Mouse (Mus musculus): ENCODE results near the gene Gm43064.
A peak's percentile ranks its signal among the peaks of the same experiment; 100 is the strongest.
"Not testable (repeated sequence)": the region's sequence is repeated elsewhere in the genome, so short reads cannot be mapped to it uniquely, and the experiment has no call there.

Gene Gm43064

DNA sequence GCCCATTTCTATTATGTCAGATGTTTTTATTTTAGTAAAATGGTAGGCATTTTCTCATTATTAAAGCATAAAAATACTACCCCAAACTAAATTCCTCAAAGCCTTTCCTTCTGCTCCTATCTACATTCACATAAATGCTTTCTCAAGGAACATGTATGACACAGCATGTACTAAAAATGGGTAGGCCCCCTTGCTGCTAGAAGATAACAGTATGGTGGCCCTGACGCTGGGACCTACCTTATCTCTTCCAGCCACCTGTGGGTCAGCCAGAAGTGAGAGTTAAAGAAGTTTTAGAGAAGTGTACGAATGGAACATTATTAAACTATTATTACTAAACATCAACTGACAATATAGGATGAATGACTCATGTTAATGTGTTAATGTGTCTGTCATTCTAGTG lies 9.9 kb upstream of the Gm43064 start:
- no peak for DNase-seq (ENCODE audit: low spot score in 2 of 2)

DNA sequence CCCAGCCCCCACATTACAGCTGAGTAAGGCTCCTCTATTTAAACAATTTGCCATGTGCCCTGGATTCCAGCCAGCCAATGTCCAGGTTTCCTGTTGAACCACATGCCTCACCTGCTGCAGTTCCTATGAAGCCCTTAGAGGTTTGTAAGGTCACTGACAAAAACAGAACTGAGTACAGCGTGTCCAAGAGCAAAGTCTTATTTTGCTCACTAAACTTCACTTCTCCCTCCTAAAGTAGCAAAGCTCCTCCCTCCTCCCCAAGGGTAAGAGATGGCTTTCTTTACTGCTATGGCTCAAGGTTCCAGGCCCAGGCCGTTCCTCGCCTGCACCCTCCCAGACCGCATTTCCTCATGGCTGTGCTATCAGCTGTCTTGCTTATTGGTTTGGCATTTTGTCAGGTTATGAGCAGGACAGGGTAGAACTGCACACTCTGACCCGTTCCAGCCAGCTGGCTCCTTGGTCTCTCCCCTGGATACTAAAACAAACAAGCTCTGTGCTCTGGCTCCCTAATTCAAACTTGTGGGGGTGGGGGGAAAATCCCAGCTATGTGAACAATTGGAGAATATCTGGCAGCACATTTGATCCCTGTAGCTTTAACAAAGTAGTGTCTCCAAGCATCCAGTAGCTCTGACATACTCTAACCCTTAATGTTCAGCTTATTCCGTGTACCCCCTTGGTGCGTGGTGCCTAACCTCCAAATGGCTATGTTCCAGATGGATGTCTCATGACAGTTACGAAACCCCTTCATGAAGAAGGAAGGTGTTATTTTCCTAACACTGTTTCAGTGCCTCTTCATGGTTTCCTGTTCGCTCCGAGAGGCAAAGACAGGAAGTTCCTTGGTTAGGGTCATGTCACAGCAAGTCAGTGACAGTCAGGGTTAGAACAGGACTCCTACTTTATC lies 7.5 kb upstream of the Gm43064 start:
- DNase-seq (ENCODE audit: low spot score in 2 of 2), result peak; percentile 12 to 53

DNA sequence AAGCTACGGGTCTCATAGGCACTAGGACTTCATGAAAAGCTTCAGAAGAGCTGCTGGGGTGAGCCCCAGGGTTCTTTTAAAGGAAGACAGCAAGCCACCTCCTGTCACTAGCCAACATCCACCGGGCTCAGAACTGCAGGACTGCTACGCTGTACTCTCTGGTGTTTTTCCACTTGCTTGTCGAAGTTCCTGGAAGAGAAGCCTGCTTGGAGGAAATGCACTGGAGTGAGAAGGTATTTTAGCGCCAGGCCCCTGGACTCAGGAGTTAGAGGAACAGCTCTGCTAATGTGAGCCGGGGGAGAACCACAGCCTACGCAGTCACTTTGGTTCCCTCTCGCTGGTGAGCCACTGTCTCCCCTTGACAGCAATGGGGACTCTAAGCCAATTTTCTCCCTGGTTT lies 6.5 kb upstream of the Gm43064 start:
- DNase-seq (ENCODE audit: low spot score in 2 of 2), result no peak

DNA sequence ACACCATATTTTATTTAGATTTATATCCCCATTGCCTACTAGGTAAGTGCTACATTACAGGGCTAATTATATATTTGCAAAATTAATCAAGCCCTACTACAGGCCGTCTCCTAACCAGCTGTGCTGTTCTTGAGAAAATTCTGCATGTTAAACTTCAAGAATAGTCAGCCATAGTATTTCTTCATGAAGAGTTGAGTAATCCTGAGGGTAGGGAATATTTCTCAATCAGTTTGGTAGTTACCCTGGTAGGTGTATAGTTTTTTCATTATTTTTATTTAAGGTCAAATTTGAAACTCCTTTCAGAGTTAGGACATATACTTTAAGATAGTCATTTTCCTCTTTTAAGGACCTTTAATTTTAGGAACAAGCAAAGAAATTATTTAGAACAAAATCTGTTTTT lies 3.7 kb upstream of the Gm43064 start:
- DNase-seq (ENCODE audit: low spot score in 2 of 2), result no peak

DNA sequence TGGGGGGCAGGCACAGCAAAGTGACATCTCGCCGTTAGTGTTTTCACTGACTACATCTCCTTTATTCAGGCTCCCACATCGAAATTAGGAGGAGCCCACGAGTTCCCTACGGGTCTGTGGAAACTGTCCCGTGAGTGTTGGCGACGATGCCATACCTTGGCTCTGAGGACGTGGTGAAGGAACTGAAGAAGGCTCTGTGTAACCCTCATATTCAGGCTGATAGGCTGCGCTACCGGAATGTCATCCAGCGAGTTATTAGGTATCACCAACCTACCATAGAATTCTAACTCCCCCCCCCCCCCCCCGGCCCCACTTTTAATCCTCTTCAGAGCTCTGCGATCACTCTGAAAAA lies 402 bp downstream of the Gm43064 start:
- DNase-seq (ENCODE audit: low spot score in 2 of 2), result no peak

DNA sequence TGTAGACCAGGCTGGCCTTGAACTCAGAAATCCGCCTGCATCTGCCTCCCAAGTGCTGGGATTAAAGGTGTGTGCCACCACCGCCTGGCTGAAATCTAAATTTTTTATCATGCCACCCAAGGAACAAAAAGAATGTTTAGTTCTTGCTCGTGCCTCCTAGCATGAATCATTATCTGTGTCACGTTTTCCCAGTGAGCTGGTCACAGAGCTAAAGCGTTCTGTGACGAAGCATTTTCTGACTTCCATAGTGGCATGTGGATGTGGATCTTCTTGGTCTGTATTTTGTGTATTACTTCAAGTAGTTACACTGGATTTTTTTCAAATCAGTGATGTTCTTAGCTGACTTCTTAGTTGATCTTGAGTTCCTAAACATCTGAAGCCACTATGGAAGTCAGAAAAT lies 1.6 kb downstream of the Gm43064 start:
- DNase-seq (ENCODE audit: low spot score in 2 of 2), result no peak

DNA sequence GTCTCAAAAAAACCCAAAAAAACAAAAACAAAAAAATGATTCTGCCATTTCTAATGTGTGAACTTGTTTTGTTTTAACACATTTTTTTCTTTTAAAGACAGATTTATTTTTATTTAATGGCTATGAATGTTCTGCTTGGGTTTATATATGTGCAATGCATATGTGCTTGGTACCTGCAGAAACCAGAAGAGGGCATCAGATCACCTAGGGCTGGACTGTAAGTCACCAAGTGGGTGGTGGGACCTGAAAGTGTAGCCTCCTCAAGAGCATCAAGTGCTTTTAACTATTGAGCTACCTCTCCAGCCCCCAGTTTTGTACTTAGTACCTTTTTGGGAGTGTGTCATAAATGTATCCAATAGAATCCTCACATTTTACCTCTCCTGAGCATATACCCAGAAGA lies 18.2 kb downstream of the Gm43064 start:
- DNase-seq (ENCODE audit: low spot score in 2 of 2), result no peak

DNA sequence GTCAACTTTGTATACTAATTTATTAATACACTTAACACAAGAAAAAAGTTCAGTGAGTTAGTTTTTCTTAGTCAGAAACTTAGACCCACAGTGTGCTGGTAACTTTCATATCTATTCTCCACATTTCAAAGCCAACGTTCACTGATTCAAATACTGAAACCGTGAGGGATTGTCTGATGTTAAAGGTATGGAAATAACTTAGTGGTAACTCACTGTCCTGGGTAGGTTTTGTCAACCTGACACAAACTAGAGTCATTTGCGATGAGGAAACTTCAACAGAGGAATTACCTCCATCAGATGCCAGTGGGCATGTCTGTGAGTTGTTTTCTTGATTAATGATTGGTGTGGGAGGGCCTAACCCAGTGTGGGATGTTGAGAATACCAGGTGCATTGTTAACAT lies 19.7 kb downstream of the Gm43064 start:
- no peak for DNase-seq (ENCODE audit: low spot score in 2 of 2)

DNA sequence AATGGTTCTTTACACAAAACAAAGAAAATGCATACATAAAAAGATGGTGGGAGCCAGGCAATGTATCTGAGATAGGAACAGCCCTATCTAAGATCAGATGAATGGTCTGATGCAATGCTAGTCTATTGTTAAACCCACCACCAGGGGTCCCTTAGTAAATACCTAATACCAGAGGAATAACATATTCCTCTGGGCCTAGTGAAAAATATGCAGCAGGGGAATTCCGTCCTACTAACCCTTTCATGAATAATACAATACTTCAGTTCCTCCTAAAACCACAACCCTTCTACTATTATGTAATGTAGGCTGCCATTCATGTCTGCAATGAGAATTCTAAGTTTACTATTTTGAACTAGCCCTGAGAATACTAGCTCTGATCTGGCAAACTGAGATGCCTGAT lies 21.3 kb downstream of the Gm43064 start:
- not testable (repeated sequence) for DNase-seq (ENCODE audit: low spot score in 2 of 2)

DNA sequence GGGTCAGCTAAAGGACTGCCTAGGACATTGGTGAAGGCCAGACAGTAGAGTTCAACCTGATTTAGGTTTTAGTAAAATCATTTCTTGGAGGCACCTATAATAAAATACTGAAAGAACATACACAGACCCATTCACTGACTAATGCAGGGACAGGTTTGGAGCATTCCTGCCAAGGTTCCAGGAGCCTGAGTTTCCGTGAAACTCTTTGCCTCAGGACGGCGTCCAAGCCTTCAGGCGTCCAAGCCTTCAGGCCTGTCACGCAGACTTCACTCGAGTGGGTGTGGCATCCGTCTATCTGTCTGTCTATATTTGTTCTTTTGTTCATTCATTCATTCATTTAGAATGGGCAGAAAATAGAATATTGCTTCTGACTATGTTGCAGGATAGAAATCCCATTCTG lies 21.8 kb downstream of the Gm43064 start:
- no peak for DNase-seq (ENCODE audit: low spot score in 2 of 2)

DNA sequence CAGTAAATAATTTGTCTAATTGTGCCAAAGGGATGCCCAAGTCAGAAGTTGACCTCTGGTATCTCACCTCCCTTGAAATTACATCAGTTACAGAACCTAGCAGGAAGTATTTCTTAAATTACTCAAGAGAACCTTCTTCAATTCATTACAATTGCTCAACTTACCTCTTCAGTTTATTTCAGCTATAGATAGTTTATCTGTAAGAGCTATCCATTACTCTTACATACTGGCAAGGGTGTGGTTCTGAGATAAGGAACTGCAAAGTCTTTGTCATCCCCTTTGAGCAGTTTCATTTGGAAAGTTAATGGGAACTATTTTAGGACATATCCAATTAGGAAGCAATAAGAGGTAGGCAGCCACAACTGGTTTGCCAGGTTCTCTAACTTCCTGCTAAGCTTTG lies 23.1 kb downstream of the Gm43064 start, which contains the start of gene Bcl2l15:
Bcl2l15 (plus strand) TSS at position 176 of the 400 bp plus-strand sequence.
- DNase-seq (ENCODE audit: low spot score in 2 of 2), result no peak

DNA sequence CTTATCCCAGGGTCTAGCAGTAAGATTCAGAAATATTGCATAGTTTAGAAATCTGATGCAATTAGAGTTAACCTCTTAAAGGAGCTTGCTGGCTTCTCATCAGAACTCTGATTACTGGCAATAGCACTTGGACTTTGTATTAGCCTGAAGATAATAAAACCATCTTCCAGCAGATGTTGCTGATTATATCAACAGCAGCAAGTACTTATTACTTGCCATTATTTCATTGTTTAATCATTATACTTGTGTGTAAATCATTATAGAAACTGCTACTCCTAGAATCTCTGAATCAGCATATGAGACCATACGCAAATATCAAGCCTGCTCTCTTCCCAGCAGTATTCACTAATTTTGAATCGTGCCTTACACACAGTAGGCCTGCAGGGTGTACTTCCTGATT lies 24.6 kb downstream of the Gm43064 start:
- DNase-seq (ENCODE audit: low spot score in 2 of 2), result no peak

DNA sequence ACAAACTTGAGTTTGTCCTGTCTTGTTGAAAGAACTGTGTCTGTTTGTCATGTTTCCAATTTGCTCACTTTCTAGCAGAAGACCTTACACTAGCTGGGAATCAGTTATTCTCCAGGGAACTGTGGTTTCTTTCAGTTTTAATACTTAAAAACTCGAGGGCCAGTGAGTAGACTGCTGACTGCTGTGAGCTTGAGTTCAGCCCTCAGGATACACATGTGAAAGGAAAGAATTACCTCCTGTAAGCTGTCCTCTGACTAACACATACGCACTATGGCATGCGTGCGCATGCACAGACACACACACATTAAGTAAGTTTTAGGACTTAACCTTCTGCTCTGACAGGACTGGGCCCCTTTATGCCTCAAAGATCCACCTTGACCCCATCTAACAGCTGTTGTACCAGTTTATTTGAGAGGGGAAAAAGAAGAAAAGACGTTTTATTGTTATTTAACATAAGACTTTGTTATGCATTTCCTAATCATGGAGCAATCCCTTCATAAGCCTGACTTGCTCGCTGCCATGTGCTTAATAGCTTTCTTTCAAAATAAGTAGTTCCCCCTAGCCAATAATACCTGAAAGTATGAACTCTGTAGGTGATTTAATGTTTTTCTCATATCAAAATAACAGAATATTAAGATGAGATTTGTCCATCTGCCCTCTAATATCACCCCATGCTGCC lies 26.0 kb downstream of the Gm43064 start:
- DNase-seq (ENCODE audit: low spot score in 2 of 2), result no peak

DNA sequence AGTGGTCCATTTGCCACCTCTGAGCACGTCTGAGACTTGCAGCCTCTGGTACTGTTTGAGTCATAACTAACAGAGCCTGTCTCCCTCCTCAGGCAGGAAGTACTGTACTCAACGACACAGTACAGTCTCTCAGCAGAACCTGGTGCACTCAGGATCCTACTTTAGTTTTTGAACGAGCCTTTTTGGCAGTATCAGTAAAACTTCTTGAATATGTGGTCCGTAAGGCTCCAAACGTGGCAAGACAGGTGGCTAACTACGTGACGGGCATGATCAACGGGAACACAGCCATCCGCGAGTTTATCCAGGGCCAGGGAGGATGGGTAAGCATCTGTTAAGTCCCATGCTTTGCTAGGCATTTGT lies 26.6 kb downstream of the Gm43064 start:
- DNase-seq (ENCODE audit: low spot score in 2 of 2), result no peak

DNA sequence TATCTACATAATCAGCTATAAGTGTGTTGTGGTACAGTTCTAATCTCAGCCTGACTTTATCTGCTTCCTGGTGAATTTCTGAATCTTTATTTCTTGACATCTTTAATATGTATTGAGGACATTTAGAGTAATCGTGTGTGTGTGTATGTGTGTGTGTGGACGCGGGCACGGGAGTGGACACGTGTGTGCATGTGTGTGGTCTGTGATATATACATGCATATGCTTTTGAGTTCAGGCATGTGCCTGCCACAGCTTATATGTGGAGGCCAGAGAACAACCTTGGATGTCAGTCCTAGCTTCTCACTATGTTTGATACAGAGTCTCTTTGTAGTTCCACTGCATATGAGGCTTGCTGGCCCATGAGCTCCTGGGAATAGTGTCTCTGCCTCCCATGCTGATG lies 27.1 kb downstream of the Gm43064 start:
- no peak for DNase-seq (ENCODE audit: low spot score in 2 of 2)

DNA sequence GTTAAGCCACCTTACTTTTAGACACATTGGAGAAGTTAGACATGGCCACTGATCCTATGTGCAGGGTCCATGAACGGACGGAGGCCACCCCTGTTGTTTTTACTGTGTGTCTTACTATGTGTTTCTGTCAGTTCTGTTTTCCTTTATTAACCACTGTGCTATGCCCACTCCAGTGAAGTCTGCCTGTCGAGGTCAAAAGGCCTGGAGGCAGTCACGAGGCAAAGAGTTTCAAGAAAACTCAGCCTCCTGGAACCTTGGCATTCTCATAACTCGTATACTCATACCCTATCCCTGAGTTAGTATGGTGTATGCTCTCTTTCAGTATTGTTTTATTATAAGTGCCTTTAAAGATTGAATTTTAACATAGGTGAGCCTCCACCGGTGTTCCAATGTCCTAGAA lies 30.3 kb downstream of the Gm43064 start:
- DNase-seq (ENCODE audit: low spot score in 2 of 2), result no peak

DNA sequence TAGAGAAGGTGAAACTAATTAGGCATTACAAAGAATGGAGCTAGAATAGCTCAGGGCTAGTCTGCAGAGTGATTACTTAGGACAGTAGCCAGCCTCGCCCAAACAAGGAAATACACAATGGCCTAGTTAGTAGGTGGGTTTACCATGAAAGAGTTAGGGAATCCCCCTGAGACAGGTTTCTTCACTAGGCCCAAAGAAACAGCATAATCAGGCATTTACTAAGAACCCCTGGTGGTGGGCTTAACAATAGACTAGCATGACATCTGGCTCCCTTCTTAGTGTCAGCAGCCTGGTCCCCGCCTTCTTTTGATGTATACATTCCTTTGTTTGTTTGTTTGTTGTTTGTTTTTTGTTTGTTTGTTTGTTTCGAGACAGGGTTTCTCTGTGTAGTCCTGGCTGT lies 30.8 kb downstream of the Gm43064 start:
- DNase-seq (ENCODE audit: low spot score in 2 of 2), result not testable (repeated sequence)

DNA sequence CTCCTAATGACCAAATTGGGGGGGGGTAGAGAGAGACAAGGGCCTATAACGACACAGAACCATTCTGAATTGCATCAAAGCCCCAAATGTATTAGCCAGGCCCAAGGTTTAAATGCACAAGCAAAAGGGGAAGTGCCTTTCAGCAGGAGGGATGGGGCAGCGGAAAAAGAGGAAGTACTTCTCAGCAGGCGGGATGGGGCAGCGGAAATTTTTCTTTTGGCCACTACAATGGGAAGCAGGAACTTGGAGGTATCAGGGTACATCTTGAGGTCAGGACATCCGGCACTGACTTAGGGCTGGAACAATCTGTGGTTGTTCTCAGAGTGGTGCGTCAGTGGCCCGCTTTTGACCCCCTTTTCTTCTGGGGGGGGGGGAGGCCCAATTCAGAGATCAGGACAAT lies 31.6 kb downstream of the Gm43064 start:
- DNase-seq (ENCODE audit: low spot score in 2 of 2), result not testable (repeated sequence)

DNA sequence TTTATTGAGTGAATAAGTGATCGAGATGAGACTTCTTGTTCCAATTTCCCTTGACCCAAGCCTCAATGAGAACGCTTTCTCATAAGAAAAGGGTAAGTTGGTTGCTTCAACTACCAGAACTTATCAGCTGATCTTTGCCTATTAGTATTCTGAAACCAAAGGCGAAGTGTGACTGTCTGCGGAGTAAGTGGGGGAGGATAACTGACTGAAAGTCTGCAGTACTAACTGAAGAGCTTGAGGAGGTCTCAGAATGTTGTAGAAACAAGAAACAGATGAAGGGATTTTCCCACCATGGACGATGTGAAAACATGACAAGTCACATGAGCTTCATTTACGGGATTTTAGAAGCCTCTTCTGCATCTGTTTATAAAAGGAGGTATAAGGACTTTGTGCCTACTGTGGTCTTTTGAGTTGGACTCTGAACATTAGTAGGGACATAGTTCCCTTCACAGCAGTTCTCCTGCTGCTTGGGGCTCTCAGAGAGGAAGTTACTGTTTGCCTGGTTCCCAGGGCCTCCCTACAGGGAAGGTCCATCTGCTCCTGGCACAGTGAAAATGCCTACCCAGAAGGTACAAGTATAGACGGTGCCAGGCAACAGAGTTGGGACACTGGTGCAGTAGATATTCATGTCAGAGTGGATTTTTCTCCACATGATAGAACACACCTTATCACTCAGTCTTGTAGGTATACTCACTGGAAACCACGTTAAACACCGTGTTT lies 41.4 kb downstream of the Gm43064 start:
- no peak for DNase-seq (ENCODE audit: low spot score in 2 of 2)

DNA sequence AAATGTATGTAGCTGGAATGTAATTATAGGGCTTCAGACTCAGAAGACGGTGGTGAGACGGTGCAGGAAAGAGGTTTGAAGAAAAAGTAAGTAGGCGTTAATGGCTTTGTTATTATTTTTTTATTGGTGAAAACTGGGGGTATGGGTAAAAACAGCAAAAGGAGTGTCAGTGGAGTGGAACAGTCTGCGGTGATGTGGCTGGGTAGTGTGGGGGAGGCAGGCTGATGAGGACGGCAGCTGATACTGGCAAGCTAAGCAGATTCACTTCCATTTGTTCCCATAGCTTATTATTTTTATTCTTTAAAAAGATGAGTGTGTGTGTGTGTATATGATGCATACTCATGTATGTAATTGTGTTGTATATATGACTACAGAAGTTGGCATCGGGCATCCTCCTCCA lies 42.1 kb downstream of the Gm43064 start:
- DNase-seq (ENCODE audit: low spot score in 2 of 2), result no peak

DNA sequence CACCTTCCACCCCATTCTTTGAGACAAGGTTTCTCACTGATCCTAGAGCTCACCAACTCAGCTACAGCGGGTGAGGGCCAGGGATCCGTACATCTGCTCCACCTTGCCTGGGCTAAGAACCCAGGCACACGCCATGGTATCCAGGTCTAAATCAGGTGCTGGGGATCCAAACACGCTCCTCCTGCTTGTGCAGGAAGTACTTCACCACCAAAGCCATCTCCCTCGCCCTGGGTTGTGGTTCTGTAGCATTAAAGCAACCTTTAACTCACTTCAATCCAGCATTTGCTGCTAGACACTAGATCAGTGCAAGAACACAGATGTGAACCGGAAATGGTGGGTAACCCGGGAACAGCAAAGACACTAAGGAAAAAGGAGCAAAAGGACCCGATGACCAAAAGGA lies 42.5 kb downstream of the Gm43064 start:
- no peak for DNase-seq (ENCODE audit: low spot score in 2 of 2)

DNA sequence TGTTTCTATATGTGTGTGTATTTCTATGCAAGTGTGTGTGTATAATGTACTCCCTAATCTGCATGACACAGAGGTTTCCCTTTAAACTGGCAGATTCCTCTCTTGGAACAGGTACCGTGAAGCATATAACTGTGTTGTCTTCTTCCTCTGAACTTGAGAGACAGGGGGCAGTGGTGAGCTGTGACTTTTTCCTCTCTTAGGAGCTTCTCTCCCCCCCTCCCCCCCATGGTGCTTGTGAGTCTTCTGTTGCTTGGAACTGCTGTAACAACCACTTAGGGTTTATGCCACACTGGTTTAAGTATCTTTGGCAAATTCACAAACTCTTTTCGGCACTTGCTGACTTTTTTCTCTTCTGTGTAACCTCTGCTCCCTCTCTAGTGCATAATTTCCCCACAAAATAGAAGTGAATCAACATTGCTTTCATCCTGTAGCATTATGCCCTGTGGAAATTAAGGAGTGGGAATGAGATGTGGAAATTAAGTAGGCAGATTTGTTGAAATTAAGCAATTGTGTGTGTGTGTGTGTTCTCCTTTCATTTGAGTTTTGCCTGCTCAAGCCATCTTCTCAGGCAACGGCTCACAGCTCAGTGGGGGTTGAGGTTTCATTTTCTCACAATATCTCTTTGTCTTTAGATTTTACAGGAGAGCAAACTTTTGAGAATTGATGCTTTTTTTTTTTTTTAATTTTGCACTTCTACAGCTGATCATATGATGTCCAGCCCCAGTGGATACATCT lies 43.4 kb downstream of the Gm43064 start:
- peak in 1 of 2 experiments; percentile 16 for DNase-seq (ENCODE audit: low spot score in 2 of 2)
